Mouse (Mus musculus): Measurements from ENCODE around the gene Gm20835. TPM values are rescaled to one million over a fixed set of nuclear protein-coding genes. Genes with fewer than 3 reads are reported as not detected.
"Not testable (repeated sequence)": the region's sequence is repeated elsewhere in the genome, so short reads cannot be mapped to it uniquely, and the experiment has no call there.

Gene Gm20835
- total RNA-seq (2021): not detected
- long read RNA-seq, experiment 1: 0 reads
- long read RNA-seq, experiment 2: 0 reads

DNA sequence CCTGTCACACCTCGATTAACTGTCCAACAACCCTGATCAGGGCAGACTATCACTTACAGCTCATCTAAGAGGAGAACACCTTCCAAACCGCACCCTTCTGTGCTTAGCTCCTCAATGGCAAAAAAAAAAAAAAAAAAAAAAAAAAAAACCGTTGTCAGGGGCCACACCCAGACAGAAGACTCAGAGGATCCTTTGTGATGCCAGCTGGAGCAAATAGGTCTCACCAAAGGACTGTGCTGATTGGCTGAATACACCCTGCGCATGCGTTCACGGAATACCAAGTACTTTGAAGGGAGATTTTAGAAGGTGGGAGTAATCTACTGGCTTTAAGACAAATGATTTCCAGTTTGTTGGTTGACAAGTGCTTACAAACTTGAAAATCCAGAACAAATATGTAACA is at the start of gene Gm20835:
Gm20835 (minus strand) TSS at position 101 of the 400 bp plus-strand sequence.
- DNase-seq (ENCODE audit: low spot score in 2 of 2): not testable (repeated sequence)

All from layer of hippocampus, postnatal 14 days (tissue).